Mouse (Mus musculus): ENCODE measurements around the gene Fgd6. TPM values are rescaled to one million over a fixed set of nuclear protein-coding genes. Genes with fewer than 3 reads are reported as not detected.

Fgd6 gene
- polyA plus RNA-seq, 1 experiment, result 2.3 TPM

GRCm38 (mm10) chr10:94028493-94028892 lies 7.3 kb upstream of the Fgd6 start:
- Histone ChIP-seq H3K27me3 (replicated peaks; ENCODE audit: control insufficient read depth, insufficient read depth, low read length) (no peaks in the 10 kb centered on the region), H3K4me1 (ENCODE audit: control insufficient read depth, insufficient read depth, low read length) (no peaks in the 10 kb centered on the region), H3K36me3 (ENCODE audit: control insufficient read depth, insufficient read depth, low read length) (no peaks in the 10 kb centered on the region), H3K27ac (ENCODE audit: insufficient read depth, low read depth, low read length) (no peak overlapping the region), H3K4me3 (ENCODE audit: insufficient read depth, low read depth, low read length) (no peak overlapping the region)
- no peak for DNase-seq
- WGBS, result 78% methylated on average over 6 of the region's 6 CpGs
- TF ChIP-seq POLR2A (IDR thresholded peaks at IDR 0.05; ENCODE audit: low read depth, low read length) (no peak), CTCF (conservative IDR thresholded peaks at IDR 0.05; ENCODE audit: insufficient read depth, insufficient read length, low read depth, low read length) (no peak)

GRCm38 (mm10) chr10:94031164-94031563 lies 4.6 kb upstream of the Fgd6 start:
- WGBS, result 95% methylated on average over 6 of the region's 6 CpGs
- H3K27me3 ChIP-seq (replicated peaks; ENCODE audit: control insufficient read depth, insufficient read depth, low read length), result no peaks in the 10 kb centered on the region
- DNase-seq, result no peak

GRCm38 (mm10) chr10:94034876-94035657 lies 734 bp upstream of the Fgd6 start:
- 2% methylated on average over 30 of the region's 30 CpGs for WGBS
- no peak for TF ChIP-seq CTCF (conservative IDR thresholded peaks at IDR 0.05; ENCODE audit: insufficient read depth, insufficient read length, low read depth, low read length)
- TF ChIP-seq POLR2A (IDR thresholded peaks at IDR 0.05; ENCODE audit: low read depth, low read length), result no peak
- peak; percentile 76 for DNase-seq

More at GRCm38 (mm10) chr10:94031164-94031563, 4.6 kb upstream of the Fgd6 start:
- Histone ChIP-seq H3K36me3 (ENCODE audit: control insufficient read depth, insufficient read depth, low read length) (no peaks in the 10 kb centered on the region), H3K4me1 (ENCODE audit: control insufficient read depth, insufficient read depth, low read length) (no peaks in the 10 kb centered on the region; the same call in 1 of the 2 replicates), H3K27ac (ENCODE audit: insufficient read depth, low read depth, low read length) (no peak overlapping the region), H3K4me3 (ENCODE audit: insufficient read depth, low read depth, low read length) (no peak overlapping the region)
- TF ChIP-seq POLR2A (IDR thresholded peaks at IDR 0.05; ENCODE audit: low read depth, low read length), result no peak
- no peak for TF ChIP-seq CTCF (conservative IDR thresholded peaks at IDR 0.05; ENCODE audit: insufficient read depth, insufficient read length, low read depth, low read length)

DNA sequence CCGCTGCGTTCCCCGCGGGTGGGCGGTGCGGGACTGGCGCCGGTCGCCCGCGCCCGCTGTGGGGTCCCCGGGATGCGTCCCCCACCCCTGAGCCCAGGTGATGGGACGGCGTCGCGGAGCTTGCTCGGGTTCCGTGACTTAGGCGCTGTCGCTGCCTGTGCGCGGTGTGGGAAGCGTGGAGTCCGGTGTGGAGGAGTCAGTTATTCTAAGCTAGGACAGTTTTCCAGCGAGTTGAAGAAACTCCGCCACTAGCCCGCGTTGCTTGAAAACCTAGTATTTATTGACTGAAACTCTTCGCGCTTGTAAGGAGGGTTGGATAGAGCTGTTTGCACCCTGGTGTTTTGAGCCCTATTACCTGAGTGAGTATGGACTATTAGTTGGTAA lies 566 bp downstream of the Fgd6 start:
- DNase-seq, result no peak
- peak overlapping the region; percentile 81 for H3K4me3 ChIP-seq (ENCODE audit: insufficient read depth, low read depth, low read length)
- WGBS, result under 1% methylated on average over 32 of the region's 32 CpGs
- H3K27me3 ChIP-seq (replicated peaks; ENCODE audit: control insufficient read depth, insufficient read depth, low read length), result no peaks in the 10 kb centered on the region
- H3K27ac ChIP-seq (ENCODE audit: insufficient read depth, low read depth, low read length), result peak overlapping the region; percentile 59; the same call in 1 of the 2 replicates
- H3K36me3 ChIP-seq (ENCODE audit: control insufficient read depth, insufficient read depth, low read length), result no peaks in the 10 kb centered on the region
- no peaks in the 10 kb centered on the region; the same call in 1 of the 2 replicates for H3K4me1 ChIP-seq (ENCODE audit: control insufficient read depth, insufficient read depth, low read length)
- TF ChIP-seq POLR2A (IDR thresholded peaks at IDR 0.05; ENCODE audit: low read depth, low read length), result no peak
- no peak for TF ChIP-seq CTCF (conservative IDR thresholded peaks at IDR 0.05; ENCODE audit: insufficient read depth, insufficient read length, low read depth, low read length)

More at GRCm38 (mm10) chr10:94034876-94035657, 734 bp upstream of the Fgd6 start:
- Histone ChIP-seq H3K27me3 (replicated peaks; ENCODE audit: control insufficient read depth, insufficient read depth, low read length) (no peaks in the 10 kb centered on the region), H3K27ac (ENCODE audit: insufficient read depth, low read depth, low read length) (peak overlapping the region; percentile 36; the same call in 1 of the 2 replicates), H3K4me3 (ENCODE audit: insufficient read depth, low read depth, low read length) (peak overlapping the region; percentile 94), H3K4me1 (ENCODE audit: control insufficient read depth, insufficient read depth, low read length) (no peaks in the 10 kb centered on the region; the same call in 1 of the 2 replicates), H3K36me3 (ENCODE audit: control insufficient read depth, insufficient read depth, low read length) (no peaks in the 10 kb centered on the region)

GRCm38 (mm10) chr10:94037196-94037595 lies 1.4 kb downstream of the Fgd6 start:
- Histone ChIP-seq H3K4me1 (ENCODE audit: control insufficient read depth, insufficient read depth, low read length) (no peaks in the 10 kb centered on the region; the same call in 1 of the 2 replicates), H3K4me3 (ENCODE audit: insufficient read depth, low read depth, low read length) (no peak overlapping the region), H3K36me3 (ENCODE audit: control insufficient read depth, insufficient read depth, low read length) (no peaks in the 10 kb centered on the region), H3K27ac (ENCODE audit: insufficient read depth, low read depth, low read length) (no peak overlapping the region), H3K27me3 (replicated peaks; ENCODE audit: control insufficient read depth, insufficient read depth, low read length) (no peaks in the 10 kb centered on the region)
- no peak for TF ChIP-seq POLR2A (IDR thresholded peaks at IDR 0.05; ENCODE audit: low read depth, low read length)
- TF ChIP-seq CTCF (conservative IDR thresholded peaks at IDR 0.05; ENCODE audit: insufficient read depth, insufficient read length, low read depth, low read length), result no peak
- 46% methylated on average over 9 of the region's 9 CpGs for WGBS
- no peak for DNase-seq

- Histone ChIP-seq H3K27ac (ENCODE audit: insufficient read depth, low read depth, low read length) (no peak overlapping the region), H3K27me3 (replicated peaks; ENCODE audit: control insufficient read depth, insufficient read depth, low read length) (no peaks in the 10 kb centered on the region), H3K4me1 (ENCODE audit: control insufficient read depth, insufficient read depth, low read length) (no peaks in the 10 kb centered on the region; the same call in 1 of the 2 replicates), H3K36me3 (ENCODE audit: control insufficient read depth, insufficient read depth, low read length) (no peaks in the 10 kb centered on the region), H3K4me3 (ENCODE audit: insufficient read depth, low read depth, low read length) (no peak overlapping the region)
- no peak for DNase-seq
- 56% methylated on average over 4 of the region's 4 CpGs for WGBS
- no peak for TF ChIP-seq POLR2A (IDR thresholded peaks at IDR 0.05; ENCODE audit: low read depth, low read length)
- no peak for TF ChIP-seq CTCF (conservative IDR thresholded peaks at IDR 0.05; ENCODE audit: insufficient read depth, insufficient read length, low read depth, low read length)
Observed at GRCm38 (mm10) chr10:94037596-94037995, 1.8 kb downstream of the Fgd6 start.
